Mouse (Mus musculus): ENCODE results near the gene Arfgef2.
A peak's percentile ranks its signal among the peaks of the same experiment; 100 is the strongest.

Arfgef2 gene

DNA sequence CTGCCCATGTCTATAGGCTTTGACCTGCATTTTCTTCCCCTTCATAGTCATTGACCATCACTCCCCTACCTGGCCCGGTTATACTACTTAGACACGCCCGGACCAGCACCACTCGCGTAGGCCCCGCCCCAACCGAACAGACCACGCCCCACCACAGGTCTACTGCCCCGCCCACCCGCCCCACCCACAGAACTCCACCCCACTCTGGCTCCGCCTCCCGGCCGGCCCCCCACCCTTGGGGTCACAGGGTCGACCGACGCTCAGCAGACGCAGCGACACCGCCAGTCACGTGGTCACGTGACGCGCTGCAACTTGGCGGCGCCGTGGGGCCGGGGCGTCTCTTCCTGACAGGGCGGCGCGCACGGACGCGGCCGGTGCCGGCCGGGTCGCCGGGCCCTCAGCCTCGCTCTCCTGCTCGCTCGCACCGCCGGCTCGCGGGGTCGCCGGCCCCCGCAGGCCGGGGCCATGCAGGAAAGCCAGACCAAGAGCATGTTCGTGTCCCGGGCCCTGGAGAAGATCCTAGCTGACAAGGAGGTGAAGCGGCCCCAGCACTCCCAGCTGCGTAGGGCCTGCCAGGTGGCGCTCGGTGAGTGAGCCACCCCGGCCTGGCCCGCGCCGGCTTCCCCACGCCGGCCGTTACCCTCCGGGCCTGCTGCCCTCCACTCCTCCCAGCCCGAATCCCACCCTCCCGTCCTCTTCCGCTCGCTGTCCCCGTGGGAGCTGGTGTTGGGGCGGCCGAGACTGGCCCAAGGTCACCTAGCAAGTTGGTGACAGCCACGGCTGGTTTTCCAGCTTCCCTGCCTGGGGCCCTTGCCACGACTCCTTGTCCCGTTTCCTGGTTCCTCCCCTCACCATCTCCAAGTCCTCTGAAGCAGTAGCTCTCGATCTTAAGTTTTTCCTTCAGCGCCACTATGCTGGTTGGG lies at the start of gene Arfgef2:
Gene Arfgef2, plus strand, starts transcription at position 339 of the 923 bp plus-strand sequence.
- peak; percentile 75 to 81 for DNase-seq (ENCODE audit: low spot score in 2 of 2)

DNA sequence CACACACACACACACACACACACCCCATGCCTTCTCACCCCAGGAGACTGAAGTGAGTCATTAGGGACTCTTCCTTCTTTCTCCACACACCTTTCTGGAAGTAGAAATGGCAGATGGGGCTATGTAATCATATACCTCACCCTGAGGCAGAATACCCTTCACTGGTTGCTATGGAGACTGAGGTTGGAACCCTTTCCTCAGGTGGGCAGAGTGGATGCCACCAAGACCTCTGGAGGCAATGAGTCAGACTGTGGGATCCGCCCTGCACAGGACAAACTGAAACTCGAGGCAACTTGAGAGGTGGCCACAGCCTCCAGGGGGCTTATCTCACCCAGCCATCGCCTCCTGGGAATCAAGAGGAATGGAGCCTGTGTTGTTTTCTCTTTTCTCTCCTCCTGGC lies 47.4 kb upstream of the Arfgef2 start:
- DNase-seq (ENCODE audit: low spot score in 2 of 2) = no peak

DNA sequence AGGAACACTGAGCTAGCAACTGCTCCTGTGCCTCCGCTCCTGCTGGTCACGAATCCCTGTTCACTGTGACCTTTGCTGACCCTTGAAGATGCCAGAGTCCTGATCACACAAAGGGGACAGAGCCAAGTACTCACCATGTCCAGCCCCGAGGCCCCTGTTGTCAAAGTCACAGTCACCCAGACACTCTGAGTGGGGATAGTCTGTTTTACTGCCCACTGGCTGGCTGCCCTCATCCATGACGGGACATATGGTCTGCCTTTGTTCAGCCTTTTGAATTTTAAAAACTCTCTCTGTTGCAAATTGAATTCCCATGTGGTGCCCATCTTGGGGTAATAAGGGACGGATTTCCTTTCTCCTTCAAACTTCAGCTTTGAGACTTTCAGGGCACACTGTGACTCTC lies 41.3 kb upstream of the Arfgef2 start:
- no peak for DNase-seq (ENCODE audit: low spot score in 2 of 2)

DNA sequence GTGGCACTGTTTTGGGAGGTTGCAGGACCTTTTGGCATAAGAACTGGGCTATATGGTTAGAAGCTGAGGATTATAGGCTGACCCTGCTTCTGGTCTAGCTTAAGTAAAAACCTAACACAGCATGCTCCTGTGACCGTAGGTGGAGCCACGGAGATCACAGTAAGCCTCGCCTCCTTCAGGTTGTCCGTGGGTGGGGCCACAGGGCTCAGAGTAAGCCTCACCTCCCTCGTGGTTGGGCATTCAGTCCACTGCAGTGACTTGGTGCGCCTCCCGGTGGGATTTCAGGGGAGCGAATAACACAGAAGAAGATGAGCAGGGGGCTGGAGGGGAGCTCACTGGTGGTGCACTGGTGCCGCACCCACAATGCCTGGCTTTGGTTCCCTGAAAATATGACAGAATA lies 37.8 kb upstream of the Arfgef2 start:
- DNase-seq (ENCODE audit: low spot score in 2 of 2) = no peak

DNA sequence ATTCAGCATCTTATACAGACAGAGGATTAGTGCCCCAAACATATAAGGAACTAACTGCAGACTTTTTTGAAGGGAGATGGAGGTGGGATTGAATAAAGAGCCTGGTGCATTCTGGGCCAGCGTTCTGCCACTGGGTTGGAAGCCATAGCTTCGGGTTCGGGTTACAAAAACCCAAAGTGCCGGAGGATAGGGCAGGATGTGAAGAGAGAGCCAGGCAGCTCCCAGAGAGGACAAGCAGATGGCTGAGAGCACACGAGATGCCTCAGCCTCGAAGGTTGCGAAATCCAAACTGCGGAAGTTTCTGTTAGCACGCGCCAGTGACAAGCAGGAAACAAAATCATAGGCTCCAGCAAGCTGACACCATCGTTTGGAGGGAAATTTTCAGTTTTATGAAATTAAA lies 34.0 kb upstream of the Arfgef2 start:
- no peak for DNase-seq (ENCODE audit: low spot score in 2 of 2)

DNA sequence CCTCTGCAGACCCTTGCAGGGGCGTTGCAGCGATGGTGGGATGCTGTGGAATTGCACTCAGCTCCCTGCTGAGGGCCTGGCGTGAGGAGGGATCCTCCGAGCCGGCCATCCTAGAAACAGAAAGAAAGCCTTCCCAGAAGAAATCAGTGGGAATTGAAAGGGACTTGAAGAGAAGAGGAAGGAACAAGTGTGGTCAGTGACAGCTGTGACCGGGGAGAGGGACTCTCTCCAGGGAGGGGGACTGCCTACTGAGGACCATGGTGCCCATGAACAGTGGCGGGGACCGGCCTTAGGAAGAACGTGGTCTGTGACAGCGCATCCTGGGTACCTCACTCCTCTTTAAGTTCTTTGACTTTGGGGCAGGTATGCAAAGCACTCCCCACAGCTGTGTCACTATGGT lies 31.8 kb upstream of the Arfgef2 start:
- DNase-seq (ENCODE audit: low spot score in 2 of 2) = no peak

DNA sequence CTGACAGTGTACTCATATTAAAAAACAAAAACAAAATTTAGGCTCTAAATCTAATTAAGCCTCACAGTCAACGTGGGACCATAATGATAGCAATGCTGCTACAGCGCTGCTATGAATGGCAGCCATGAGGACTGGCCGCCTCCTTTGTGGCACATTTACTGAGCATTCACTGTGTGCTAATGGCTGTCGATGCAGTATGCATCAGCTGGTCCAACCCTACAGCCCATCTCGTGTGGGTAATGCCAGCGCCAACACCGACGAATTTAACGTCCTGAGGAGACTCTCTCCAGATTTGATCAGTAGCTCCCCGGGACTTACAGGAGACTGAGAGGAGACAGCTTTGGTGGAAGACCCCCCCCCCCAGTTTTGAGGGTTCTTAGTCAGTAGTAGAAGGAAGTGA lies 31.1 kb upstream of the Arfgef2 start:
- DNase-seq (ENCODE audit: low spot score in 2 of 2) = no peak

DNA sequence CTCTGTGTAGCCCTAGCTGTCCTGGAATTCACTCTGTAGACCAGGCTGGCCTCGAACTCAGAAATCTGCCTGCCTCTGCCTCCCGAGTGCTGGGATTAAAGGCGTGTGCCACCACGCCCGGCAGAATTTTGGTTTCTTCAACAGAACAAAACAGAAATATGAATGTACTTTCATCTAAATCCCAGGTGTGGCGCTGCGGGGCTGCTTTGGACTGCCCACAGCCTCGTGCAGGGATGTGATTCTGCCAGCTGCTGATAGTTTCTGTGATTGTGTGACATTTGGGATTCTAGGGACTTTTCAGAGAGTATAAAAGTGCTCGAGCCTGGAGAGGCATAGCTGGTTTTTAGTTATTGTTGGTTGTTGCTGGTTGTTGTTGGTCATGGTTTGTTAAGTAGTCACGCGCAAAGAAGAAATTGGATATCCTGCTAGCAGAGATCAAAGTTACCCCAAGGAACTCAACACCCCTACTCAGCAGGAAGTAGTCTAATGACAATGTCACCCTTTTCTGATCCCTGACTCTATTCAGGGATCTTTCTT lies 30.0 kb upstream of the Arfgef2 start:
- no peak for DNase-seq (ENCODE audit: low spot score in 2 of 2)

DNA sequence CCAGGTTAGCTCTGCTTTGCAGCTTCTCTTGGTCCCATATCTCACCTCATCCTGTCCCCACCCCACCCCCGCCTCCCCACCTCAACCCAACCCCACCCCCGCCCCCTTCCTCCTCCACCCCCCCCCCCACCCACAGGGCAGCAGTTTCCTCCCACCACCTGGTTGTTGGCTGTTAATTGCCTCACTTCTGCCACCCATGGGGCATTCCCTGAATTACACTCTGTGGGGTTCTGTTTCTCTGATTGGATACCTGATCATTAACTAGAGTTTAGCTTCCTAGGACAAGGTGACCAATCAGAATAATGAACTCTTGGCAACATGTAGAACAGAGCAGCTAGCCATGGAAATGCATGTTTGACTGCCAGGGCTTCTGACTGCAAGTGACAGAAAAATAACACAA lies 29.1 kb upstream of the Arfgef2 start:
- DNase-seq (ENCODE audit: low spot score in 2 of 2) = no peak

DNA sequence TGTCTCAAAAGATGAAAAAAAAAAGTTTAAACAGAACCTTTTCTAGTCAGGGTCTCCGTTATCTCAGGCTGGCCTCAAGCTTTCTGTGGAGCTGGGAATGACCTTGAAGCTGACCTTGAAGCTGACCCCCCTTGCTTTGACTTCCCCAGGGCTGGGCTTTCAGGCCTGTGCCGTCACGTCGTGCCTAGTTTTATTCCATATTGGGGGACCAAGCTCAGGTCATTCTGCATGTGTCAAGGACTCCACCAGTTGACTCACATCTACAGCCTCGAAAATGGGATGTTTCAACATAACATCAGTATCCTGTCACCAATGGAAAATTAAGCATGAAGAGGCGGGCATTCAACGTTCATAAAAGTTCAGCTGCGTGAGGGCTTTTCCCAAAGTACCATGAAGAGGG lies 25.4 kb upstream of the Arfgef2 start:
- DNase-seq (ENCODE audit: low spot score in 2 of 2) = no peak

DNA sequence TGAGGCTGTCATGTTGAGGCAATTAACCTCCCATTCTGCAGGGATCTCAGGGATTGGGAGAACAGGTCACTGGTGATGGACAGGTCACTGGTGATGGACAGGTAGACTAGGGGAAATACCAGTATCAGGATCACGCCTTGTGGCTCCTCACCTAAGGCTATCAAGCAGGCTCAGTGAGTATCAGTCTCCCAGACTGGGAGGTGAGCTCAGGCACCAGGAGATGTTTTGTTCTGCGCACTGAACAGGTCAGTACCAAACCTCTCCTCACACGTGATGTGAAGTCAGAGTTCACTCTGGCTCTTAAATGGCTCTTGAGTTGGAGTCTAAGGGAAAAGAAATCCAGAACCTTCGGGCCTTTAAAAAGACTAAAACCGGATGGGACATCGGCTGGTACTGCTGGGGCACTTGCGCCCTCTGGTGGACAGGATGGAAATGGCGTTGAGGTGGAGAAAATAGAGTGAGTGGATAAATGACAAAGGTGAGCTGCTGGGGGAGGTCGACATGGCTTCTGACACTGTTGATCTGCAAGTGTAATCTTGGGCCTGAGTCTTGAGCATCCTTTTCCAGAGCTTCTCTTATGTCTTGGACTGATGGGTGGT lies 24.3 kb upstream of the Arfgef2 start:
- DNase-seq (ENCODE audit: low spot score in 2 of 2) = peak in 1 of 2 experiments; percentile 84

DNA sequence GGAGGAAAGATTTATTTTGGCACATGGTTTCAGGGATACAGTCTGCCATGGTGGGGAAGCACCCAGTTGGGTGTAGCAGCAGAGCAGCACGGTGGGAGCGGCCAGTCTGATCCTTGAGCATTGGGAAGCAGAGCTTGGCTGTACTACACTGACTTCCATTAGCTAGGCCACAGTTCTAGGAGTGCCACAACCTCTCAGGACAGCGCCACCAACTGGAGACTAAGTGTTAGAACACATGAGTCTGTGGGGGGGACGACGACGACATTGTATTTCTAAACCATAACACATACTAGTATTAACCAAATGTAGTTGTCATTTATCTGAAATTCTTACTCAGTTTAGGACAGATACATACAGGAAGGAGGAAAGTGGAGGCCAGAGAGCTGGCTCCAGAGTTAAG lies 21.0 kb upstream of the Arfgef2 start:
- DNase-seq (ENCODE audit: low spot score in 2 of 2) = no peak

DNA sequence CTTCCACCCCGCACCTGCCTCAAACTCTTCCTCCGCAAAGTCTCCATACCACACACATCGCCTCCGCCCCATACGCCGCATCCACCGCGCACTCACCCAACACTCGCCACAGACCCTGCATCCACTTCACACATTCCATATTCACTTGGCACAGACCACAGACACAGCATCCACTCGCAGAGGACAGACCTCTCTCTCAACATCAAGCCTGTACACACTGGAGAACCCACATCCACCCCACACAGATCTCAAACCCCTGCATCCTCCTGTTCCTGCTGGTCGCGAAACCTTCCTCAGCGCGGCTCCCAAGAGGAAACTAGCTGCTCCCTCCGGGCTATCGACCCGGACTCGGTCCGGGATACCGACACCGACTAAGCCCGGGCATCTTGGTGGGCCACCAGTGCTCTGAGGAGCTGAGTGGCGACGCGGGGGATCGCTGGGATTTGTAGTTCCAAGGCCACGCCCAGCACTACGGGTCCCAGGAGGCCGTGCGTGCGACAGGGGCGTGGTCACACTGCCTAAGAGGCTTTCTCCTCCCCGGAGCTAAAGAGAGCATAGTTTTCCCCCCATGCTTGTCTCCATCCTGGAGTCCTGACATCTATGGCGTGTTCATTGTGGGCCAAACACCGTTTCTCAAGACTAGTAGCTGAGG lies 18.9 kb upstream of the Arfgef2 start:
- peak; percentile 80 to 93 for DNase-seq (ENCODE audit: low spot score in 2 of 2)

DNA sequence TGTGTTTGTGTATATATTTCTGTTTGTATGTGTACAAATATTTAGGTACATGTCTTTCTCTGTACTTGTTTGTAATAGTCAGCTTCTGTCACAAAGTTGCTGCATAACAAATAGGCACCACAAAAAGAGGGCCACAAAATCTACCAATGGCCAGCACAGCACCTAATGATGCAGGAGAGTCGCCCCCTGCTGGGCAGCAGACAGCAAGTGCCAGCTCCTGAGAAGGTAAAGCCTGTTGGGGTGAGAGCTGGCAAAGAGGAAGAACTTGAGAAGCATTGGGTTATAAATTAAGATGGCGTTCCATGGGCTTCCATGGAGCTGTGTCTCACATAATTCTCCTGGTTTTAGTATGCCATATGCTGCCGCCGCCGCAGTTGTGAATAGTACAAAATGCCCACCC lies 13.7 kb upstream of the Arfgef2 start:
- DNase-seq (ENCODE audit: low spot score in 2 of 2) = no peak

DNA sequence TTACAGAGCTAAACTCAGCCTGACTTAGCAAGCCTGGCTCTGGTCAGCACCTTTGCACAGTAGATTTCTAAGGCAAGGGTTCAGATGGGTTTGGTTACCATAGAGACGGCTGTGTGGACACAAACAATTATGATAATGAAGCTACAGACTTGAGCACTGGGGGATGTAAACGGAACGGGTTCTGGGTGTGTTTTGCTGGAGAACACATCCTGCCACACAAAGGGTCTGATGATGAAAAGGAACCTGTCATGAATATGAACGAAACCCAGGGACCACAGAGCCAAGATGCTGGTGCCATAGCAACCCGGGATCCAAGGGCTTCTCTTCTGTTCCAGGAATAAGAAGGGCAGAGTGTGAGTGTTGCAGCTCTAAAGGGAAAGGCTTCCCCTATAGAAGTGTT lies 13.0 kb upstream of the Arfgef2 start, which contains the start of gene Trp53rkb:
Gene Trp53rkb, plus strand, starts transcription at position 177 of the 400 bp plus-strand sequence.
- no peak for DNase-seq (ENCODE audit: low spot score in 2 of 2)

DNA sequence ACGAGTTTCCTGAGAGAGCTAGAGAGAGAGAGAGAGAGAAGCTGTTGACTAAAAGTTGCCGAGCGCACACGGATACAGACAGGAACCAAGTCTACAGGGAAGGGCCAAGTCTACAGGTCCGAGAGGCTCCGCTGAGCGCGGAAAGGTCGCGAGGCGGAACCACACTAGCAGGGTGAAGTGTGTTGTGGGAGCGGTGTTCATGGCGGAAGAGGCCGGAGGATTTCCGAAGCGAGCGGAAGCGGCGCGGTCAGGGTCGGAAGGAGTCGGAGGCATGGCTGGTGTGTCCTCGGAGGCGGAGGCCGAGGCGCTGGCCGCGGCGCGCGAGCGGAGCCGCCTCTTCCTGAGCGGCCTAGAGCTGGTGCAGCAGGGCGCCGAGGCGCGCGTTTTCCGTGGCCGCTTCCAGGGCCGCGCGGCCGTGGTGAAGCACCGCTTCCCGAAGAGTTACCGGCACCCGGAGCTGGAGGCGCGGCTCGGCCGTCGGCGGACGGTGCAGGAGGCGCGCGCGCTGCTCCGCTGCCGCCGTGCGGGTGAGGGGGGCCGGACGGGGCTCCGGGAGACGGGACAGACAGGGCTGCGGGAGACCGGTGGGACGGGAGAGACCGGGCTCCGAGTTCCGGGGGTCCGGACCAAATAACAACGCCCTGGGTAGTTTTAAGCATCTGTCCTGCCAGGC lies 11.7 kb upstream of the Arfgef2 start:
- DNase-seq (ENCODE audit: low spot score in 2 of 2) = peak in 1 of 2 experiments; percentile 85

DNA sequence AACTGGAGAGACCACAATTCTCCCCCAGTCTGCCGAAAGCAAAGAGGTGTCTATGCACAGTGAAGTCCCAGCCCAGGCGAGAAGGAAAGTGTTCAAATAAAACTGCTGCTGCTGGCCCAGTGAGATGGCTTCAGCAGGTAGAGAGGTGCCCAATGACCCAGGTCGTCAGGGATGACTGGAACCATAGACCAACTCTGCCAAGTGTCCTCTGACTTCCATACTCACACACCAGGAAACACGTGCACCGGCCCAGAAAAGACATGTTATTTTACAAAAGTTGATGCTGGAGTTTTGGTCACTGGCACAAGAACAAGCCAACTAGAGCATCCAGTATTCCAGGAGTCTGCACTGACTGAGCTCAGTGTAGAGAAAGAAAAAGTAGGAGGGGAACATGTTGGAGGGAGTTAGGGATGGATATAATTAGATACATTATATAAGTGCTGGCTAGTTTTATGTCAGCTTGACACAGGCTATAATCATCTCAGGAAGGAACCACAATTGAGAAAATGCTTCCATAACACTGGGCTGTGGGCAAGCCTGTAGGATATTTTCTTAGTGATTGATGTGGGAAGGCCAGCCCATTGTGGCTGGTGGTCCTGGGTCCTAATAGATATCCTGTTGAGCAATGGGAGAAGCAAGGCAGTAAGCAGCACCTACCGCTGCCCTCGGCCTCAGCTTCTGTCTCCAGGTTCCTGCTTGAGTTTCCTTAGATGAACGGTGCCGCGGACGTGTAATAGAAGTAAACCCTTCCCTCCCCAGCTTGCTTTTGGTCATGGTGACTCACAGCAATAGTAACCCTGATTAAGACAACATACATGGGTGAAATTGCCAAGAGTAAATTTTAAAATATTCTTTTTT lies 5.5 kb upstream of the Arfgef2 start:
- peak in 1 of 2 experiments; percentile 47 for DNase-seq (ENCODE audit: low spot score in 2 of 2)

DNA sequence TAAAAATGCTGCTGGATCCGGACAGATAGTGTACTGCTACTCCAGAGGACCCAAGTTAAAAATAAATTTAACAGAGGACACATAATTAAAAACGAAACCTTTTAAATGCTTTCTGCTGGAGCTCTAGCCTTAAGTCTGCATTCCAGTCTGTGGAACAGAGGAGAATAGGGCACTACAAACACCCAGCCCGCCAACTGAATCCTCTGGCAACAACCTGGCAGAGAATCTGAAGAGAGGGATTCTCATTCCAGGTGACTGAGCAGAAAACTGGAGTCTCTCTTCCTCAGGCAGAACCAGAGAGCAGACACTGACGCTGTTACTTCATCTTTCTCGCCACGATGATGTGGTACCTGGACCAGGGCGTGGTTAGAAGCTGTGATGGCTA lies 4.9 kb upstream of the Arfgef2 start:
- no peak for DNase-seq (ENCODE audit: low spot score in 2 of 2)

DNA sequence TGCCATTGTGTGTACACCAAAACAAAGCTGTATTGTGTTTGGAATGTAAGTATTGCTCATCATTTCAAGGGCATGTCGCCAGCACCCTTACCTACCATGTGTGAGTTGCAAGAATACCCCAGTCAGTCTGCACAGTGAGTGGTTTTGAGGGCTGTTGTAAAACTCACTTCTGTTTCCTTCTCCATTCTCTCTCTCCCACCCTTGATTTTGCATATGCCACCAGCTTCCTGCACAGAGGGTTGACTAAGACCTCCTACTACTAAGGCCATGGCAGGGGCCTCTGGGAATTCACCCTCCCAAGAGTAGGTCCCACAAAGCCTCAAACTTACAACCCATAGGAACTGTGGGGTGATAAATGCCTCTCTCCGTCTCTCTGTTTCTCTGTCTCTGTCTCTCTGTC lies 4.0 kb upstream of the Arfgef2 start:
- no peak for DNase-seq (ENCODE audit: low spot score in 2 of 2)

DNA sequence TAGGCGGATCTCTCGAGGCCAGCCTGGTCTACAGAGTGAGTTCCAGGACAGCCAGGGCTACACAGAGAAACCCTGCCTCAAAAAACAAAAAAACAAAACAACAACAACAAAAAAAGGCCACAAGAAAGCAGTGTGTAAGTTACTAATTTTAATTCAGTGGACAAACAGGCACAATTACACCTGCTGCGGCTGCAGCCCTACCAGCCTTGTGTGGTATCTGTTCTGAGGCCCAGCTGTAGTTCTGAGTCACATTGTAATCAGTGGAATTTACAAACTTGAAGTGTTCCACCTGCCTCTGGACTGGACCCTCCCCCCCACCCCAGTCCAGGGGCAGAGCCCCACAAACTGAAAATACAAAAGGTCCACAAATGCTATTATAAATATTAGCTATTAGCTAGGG lies 2.1 kb upstream of the Arfgef2 start:
- DNase-seq (ENCODE audit: low spot score in 2 of 2) = no peak

DNA sequence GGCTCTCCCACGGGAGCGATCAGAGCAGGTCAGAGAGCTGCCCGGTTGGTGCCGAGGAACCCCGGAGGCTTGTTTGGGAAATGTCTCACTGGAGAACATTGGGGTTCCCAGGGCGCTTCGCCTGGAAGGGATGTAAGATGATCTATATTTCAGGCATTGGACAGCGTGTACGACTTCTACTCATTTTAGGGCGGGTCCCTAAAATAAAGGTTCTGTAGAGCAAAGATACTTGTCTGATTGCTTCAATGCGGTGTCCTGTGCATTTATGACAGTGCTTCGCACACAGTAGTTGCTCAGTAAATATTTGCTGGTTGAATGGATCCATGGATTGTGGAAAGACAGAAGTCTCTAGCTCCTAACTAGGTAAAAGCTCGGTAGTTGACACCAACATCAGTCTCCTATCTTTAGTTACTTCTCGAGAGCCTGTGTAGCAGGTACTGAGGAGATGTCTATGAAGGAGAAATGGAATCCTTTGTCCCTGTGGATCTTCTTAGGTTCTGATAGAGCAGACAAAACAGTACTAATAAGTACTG lies 851 bp downstream of the Arfgef2 start:
- DNase-seq (ENCODE audit: low spot score in 2 of 2) = no peak
